Mouse (Mus musculus) thymus, postnatal 14 days (tissue): ENCODE data around the gene Slc30a7.

Experiments
- DNase-seq: peaks from one replicate; pipeline ENCODE4 v3.0.0; 2021

Slc30a7 gene

DNA sequence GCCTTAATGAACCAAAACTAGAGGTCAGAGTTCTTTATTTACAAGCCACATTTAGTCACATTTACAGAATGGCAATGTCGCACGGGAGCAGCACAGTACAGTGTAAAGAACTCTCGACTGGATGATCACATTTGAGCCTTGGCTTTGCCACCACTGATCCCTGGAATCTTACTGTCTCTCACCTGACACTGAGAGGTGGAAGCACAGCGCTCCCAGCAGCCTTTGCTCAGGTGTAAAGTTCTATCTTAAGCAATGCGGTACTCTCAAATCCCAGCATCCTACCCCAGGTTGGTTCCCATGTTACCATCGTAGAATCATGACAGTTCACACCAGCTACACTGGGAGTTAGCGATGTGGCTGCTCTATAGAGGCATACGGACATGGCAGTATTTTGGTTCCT, 65.7 kb downstream of the Slc30a7 start:
- DNase-seq = no peak

DNA sequence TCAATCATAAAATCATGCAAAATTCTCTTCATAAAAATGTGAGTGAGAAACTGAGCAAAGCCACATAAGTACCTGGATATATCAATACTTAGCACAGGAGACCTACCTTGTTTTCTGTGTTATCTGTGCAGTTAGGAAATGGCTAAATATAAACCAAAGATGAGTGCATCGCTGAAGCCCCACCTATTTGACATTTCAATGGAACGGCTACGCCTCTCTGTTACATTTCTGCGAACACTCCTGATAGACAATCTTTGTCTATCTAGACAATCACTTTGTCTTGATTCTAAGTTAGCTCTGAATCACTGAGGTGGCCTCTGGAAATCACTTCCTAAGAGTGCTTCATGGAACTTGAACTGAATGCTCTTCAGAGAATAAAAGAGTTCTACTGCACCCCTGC, 66.7 kb downstream of the Slc30a7 start:
- no peak for DNase-seq

DNA sequence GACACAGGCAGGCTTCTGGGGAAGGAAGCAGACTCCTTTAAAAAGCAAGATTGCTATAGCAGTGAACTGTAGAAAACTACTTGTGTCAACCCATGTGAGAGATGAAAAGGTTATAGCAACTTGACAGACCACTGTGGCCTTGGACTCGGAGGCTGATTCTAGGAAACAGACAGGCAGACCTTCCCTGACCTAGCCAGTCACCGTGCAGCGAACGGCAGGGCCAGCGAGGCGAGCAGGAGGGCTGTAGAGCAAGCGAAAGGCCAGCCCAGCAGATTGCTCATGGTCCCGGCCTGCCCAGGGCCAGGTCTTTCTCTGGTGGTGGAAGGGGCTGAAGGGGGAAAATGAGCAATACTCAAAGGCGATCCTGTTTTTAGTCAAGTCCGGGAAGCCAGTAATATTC, 69.4 kb downstream of the Slc30a7 start:
- no peak for DNase-seq

DNA sequence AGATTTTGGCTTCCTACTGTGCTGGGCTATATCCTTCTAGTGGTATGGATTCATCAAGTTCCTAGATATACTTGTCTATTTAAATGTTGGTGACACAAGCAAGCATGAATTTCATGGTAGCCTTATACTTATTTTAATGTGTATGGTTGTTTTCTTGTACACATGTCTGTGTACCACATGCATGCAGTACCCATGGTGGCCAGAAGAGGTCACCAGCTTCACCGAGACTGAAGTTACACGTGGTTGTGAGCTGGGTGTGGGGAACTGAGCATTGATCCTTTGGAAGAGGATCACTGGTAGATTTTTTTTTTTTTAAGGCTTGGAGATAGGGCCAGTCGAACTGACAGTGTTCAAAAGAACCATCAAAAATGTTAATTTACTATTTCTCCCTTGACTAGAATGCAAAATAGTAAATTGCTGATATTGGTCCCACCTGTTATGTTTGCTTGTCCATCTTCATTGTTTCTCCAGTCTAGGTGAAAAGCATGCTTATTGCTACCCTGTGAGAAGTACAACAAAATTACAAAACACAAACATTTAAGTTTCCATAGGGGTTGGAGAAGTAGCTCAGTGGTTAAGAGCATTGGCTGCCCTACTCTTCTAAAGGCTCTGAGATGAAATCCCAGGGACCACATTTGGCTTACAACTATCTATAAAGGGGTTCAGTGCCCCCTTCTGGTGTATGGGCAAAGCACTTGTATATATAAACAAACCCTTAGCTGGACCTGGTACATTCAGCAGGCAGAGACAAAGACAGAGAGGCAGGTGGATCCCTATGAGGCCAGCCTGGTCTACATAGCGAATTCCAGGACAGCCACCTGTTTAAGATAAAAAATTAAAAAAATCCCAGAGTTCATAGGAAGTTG, 70.2 kb downstream of the Slc30a7 start:
- peak; percentile 84 for DNase-seq

DNA sequence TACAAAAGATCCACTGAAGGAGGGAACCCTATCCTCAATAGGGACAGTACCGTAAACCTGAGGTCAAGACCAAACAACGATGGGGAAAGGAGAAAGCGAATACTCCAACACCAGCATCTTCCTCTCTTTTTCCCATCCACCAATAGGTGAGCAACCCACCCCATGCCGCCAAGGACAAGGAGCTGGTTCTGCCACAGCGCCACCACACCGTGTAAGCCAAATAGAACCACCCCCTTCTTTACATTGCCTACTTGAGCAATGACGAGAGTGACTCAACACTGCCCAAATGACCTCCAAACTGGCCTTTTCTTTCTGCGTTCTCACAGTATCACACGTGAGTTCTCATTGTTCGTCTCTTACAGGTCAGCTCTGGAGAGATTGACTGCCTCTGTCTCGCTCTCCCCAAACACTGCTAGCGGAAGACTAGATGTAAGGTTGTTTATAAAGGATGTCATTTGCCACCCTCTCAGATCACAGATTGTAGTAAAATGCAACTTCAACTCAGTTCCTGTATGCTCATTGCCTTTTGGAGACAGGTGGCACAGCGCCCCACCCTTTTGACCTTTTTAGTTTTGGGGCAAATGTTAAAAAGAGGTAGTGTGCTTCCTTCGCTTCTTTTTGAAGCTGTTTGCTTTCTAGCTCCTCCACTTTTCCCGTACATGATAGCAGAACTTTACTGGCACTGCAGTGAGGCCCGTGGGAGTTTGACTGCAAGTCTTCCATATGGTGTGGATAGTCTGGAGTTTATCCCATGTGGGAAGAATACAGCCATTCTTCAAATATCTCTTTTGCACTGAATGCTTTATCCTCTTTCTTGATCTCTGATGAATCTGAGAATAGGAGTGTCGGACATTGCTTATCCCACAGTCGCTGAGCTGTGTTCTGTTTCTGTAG, 73.7 kb downstream of the Slc30a7 start:
- DNase-seq = peak; percentile 45

DNA sequence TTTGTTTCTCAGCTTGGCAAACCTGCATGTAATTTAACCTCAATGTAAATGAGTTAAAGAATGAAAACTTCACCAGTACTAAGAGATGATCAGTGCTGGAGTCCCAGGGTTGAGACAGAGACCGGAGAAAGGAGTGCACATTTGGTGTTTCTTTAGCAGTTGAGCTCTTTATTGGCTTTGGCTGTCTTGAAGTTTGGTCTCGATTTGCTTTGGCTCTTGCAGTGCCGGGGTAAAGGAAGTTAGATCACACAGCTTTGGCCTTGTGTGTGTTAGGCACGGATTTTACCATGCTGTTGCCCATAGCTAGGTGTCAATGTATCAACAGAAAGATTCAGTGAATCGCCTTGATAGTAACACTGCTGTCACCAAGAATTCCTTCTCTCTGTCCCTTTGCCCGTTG, 75.5 kb downstream of the Slc30a7 start:
- no peak for DNase-seq

DNA sequence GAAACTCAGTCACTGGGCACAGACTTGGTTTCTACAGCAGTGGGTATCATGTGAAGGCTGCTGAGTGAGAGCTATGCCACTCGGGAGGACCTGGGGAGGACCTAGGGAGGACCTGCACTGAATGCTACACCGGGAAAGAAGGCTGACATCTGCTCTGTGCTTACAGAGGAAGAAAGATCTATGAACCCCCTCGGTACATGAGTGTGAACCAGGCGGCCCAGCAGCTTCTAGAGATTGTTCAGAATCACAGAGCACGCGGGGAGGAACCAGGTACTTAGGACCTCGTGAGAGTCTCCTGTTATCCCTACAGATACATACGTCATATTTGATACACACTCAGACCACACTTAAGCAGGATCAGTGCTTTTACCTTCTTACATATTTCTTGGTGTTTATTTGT, 80.7 kb downstream of the Slc30a7 start:
- DNase-seq = no peak

DNA sequence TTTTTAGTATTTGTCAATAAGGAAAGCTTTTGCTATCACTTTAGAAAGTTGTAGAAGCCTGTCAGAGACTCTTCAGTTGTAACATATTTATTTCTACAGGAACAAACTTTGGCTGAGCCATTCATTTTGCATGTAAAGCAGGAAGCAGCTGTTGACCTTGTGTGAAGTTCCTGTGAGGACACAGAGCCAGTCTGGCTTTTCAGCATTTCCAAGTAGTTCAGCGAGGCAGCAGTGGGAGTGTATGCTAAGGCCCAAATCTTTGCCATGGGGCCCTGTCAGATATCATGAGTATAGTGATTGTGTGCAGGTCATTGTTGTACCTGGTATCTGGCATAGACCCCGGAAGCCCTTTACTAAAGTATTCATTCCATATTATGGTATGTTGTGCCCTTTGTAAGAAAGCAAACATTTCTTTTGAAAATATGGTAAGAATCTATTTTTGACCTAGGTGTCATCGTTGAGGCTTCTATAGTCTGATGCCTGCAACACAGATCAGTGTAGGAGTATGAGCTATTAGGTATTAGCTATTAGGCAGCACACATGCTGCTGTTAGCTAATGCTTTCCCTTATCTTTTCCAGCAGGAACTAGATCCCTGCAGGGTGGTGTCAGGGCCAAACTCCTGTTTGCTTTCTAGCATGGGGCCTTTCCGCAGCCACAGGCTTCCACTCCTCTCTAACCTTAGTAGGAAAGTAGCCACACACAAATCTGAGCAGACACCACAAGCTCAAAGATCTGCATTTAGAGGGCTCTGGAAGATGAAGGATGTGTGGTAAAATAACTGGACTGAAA, 82.6 kb downstream of the Slc30a7 start:
- no peak for DNase-seq

DNA sequence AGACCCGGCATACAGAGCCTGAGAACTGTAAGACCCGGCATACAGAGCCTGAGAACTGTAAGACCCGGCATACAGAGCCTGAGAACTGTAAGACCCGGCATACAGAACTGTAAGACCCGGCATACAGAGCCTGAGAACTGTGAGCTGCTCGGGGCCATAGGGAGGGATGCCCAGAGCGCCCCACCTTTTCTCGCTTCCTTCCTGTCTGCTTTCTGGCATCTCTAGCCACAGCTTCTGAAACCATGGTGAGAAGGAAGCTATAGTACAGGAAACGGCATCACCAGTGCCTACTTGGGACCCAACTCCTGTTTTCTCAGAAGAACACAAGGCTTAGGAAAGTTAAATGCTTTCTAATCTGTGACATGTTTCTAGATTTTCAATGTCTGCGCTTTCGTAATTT, 99.8 kb downstream of the Slc30a7 start:
- DNase-seq = peak; percentile 19

DNA sequence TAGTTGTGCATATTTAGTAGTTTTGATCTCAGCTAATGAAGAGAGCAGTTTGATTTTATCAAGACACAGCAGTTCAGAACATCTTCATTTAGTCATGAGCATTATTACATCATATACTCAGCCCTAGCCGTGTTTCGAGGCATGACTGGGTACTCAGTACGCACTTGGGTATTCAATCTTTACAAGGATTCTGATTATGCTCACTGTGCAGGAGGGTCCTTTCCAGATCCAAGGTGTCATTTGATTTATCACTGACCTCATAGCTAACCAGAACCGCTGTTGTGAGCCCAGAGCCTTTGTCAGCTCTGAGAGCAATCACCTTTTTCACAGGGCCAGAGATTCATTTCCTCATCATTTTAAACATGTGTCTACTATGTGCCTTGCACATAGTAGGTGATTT, 101.6 kb downstream of the Slc30a7 start:
- DNase-seq = no peak

DNA sequence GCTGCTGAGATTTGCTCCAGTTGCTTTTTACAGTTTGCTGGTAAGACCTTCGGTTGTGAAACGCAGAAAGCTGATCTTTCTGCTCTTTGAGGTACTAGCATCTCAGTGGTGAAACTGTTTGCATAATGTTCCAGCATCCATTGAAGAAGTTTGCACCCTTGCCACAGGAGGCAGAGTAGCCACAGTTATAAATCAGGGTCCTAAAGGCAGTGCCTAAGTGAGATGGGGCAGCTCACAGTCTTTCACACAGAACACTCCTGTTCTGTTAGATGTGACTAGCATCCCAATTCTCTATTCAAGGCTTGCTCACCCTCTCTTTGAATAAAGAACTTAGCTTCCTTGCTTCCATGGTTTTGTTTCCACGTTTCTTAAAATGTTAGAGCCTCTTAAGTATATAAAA, 102.1 kb downstream of the Slc30a7 start:
- DNase-seq = no peak

DNA sequence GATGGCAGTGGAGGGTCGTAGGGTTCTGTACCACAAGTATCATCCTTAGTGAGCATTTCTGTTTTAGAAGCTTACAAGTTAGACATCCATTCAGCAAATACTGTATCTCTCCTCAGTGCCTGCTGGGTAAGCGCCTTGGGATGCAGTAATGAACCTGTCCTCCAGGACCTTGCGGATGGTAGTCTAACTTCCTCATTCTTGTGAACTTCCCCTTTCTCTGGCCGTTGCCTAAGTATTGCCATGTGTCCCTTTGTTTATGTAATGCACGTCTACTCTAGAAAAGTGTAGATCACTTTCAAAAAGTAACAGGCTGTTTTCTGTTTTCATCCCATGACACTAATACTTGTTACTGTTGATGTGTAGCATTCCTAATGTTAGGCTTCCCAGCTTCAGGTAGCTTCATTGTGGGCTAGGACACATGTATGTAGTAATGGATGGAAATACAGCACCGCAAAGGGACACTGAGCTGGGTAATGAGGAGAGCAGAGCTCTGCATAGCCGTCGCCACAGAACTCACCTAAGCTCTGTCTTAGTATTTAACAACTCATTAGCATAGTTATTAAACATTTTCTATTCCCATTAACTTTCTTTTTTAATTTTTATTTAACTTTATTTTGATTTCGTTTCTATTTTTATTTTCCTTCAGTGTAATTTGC, 104.8 kb downstream of the Slc30a7 start:
- no peak for DNase-seq

DNA sequence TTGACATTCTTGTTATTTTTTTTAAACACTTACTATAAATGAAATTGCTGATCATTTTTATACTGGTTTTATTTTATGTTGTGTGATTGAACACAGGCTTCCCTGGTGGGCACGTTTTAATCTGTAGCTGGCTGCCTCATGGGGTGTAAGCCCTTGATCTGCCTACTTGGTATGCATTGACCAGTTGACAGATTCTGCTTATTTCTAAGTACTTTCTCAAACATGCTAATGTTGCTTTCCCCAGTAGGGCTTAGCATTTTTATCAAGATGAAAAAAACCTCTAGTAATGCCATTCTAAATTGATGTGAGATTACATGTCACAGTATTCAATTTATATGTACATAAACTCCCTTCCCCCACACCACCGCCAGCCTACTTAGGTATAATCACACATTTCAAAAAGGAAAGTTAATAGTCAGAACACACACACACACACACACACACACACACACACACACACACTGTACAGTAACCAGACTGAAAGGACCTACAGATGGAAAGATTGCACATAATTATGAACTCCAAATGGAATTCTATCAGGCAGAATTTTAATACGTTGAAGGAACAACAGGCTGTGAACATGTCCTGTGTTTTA, 108.8 kb downstream of the Slc30a7 start:
- DNase-seq = no peak

DNA sequence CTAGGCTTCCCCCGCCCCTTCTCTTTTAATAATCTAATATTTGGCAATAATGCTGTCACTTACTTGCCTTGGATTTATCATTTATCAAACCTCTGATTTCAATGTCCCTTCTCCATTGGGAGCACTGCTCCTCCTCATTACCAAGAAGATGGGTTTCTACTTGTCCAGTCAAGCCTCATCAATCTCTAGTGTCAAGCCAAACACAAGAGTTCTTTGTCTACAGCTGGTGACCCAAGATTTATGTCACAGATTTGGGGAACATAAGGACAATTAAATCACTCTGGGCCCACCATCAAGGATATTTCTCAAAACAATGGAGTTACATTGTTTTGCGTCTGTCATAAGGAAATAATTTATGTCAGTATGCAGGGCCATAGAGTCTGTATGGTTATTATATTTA, 114.0 kb downstream of the Slc30a7 start:
- no peak for DNase-seq

DNA sequence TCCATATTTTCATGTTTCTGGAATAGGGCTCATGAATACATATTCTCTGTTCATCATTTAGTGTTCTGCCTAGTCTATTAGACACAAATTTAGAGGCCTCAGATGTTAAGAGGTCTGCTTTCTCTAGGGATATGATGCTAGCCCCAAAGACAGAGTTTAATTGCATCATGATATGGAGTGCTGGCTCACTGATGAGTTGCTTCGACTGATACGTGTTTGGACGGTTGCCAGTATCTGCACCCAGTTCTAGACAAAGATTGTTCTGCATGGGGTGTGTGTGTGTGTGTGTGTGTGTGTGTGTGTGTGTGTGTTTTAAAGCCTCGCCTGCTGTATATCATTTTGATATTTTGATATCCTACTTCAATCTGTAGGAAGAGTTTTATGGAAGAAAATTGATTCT, 114.9 kb downstream of the Slc30a7 start:
- no peak for DNase-seq
